Comparison of ENCODE assay signal across 43 mouse cellular contexts in genomic region chr11:4577079-4577478, GRCm38 (mm10). TPM values are rescaled to one million over a fixed set of nuclear protein-coding genes. Genes with fewer than 3 reads are reported as not detected.
DNase-seq lines count a peak whose midpoint lies in the region; ATAC-seq and TF ChIP-seq lines count a peak whose summit lies in the region.
"Had no signal": no experiment of that assay in that cellular context is flagged by ENCODE, and none has a peak within 500 bp of the region (broad histone marks: within the 10 kb centered on the region; RNA-seq: fewer than 3 reads in every experiment).

No protein-coding gene starts in this region.

- H3K9me3 ChIP-seq in liver, embryonic 14.5 days (ENCODE audit: control insufficient read depth, low read length): no peaks in the 10 kb centered on the region
- no peaks in the 10 kb centered on the region for H3K9me3 ChIP-seq in intestine, postnatal 0 days (ENCODE audit: control insufficient read depth)
- H3K9me3 ChIP-seq: embryonic facial prominence, embryonic 10.5 days; embryonic facial prominence, embryonic 15.5 days; forebrain, embryonic 10.5 days; heart, embryonic 10.5 days; hindbrain, embryonic 12.5 days; intestine, embryonic 15.5 days; limb, embryonic 13.5 days; midbrain, embryonic 10.5 days; midbrain, embryonic 15.5 days; neural tube, embryonic 15.5 days; stomach, embryonic 15.5 days had no signal

- H3K9ac ChIP-seq in liver, embryonic 14.5 days (replicated peaks): peak overlapping the region; percentile 47
- no peak overlapping the region for H3K9ac ChIP-seq in intestine, postnatal 0 days (ENCODE audit: low read depth, low read length)
- H3K9ac ChIP-seq: embryonic facial prominence, embryonic 15.5 days; hindbrain, embryonic 12.5 days; intestine, embryonic 15.5 days; limb, embryonic 13.5 days; midbrain, embryonic 15.5 days; neural tube, embryonic 15.5 days; stomach, embryonic 15.5 days had no signal

- peak overlapping the region; percentile 73 for H3K4me2 ChIP-seq in liver, embryonic 14.5 days (ENCODE audit: low read depth)
- H3K4me2 ChIP-seq in intestine, postnatal 0 days (replicated peaks; ENCODE audit: low read depth): no peak overlapping the region
- H3K4me2 ChIP-seq: embryonic facial prominence, embryonic 15.5 days; hindbrain, embryonic 12.5 days; intestine, embryonic 15.5 days; limb, embryonic 13.5 days; midbrain, embryonic 15.5 days; neural tube, embryonic 15.5 days; stomach, embryonic 15.5 days had no signal

- H3K27me3 ChIP-seq in liver, embryonic 14.5 days (ENCODE audit: control insufficient read depth, insufficient read depth, low read length): no peaks in the 10 kb centered on the region
- H3K27me3 ChIP-seq in intestine, postnatal 0 days (replicated peaks; ENCODE audit: control insufficient read depth, insufficient read depth, low read length): no peaks in the 10 kb centered on the region
- H3K27me3 ChIP-seq: embryonic facial prominence, embryonic 15.5 days; hindbrain, embryonic 12.5 days; intestine, embryonic 15.5 days; limb, embryonic 13.5 days; midbrain, embryonic 15.5 days; neural tube, embryonic 15.5 days; stomach, embryonic 15.5 days had no signal

- H3K4me3 ChIP-seq in liver, embryonic 14.5 days (ENCODE audit: insufficient read depth in 1 of 2, low read depth in 2 of 2, low read length in 2 of 2): peak overlapping the region in 1 of 2 experiments; percentile 36; a peak in 2 of 4 replicates
- no peak overlapping the region for H3K4me3 ChIP-seq in intestine, postnatal 0 days (ENCODE audit: low read depth, low read length)
- H3K4me3 ChIP-seq: embryonic facial prominence, embryonic 10.5 days; embryonic facial prominence, embryonic 15.5 days; forebrain, embryonic 10.5 days; heart, embryonic 10.5 days; hindbrain, embryonic 12.5 days; intestine, embryonic 15.5 days; left cerebral cortex, adult 2 months; limb, embryonic 13.5 days; midbrain, embryonic 10.5 days; midbrain, embryonic 15.5 days; neural tube, embryonic 15.5 days; stomach, embryonic 15.5 days had no signal

- no peak for TF ChIP-seq EP300 in liver, embryonic 14.5 days (IDR thresholded peaks at IDR 0.05; ENCODE audit: low read depth)

- peaks cover 42 to 46% of the 10 kb centered on the region in 2 experiments for H3K4me1 ChIP-seq in liver, embryonic 14.5 days (replicated peaks; ENCODE audit: control insufficient read depth in 2 of 2, insufficient read depth in 2 of 2, low read length in 1 of 2)
- H3K4me1 ChIP-seq in intestine, postnatal 0 days (replicated peaks; ENCODE audit: control insufficient read depth, insufficient read depth, low read length): peaks cover 5% of the 10 kb centered on the region; the same call in 1 of the 2 replicates

- TF ChIP-seq CTCF in liver, embryonic 14.5 days (IDR thresholded peaks at IDR 0.05; ENCODE audit: low read depth): no peak
- no peak for TF ChIP-seq CTCF in intestine, postnatal 0 days (IDR thresholded peaks at IDR 0.05; ENCODE audit: low read depth)

- H3K27ac ChIP-seq in liver, embryonic 14.5 days: peak overlapping the region; percentile 91
- no peak overlapping the region for H3K27ac ChIP-seq in intestine, postnatal 0 days (ENCODE audit: low read depth, low read length)
- H3K27ac ChIP-seq: embryonic facial prominence, embryonic 10.5 days; embryonic facial prominence, embryonic 15.5 days; forebrain, embryonic 10.5 days; heart, embryonic 10.5 days; hindbrain, embryonic 12.5 days; hindbrain, postnatal 0 days; intestine, embryonic 15.5 days; left cerebral cortex, adult 2 months; limb, embryonic 13.5 days; macrophage; midbrain, embryonic 10.5 days; midbrain, embryonic 15.5 days; neural tube, embryonic 15.5 days; stomach, embryonic 15.5 days had no signal

- ATAC-seq in erythroid progenitor cell, adult 5-6 weeks (replicated peaks; ENCODE audit: low FRiP score, poor library complexity, severe bottlenecking): peak; percentile 77
- peak; percentile 71 for ATAC-seq in liver, embryonic 14.5 days (ENCODE audit: insufficient read depth)
- ATAC-seq in megakaryocyte-erythroid progenitor cell, adult 5-6 weeks (replicated peaks; ENCODE audit: low FRiP score, low TSS enrichment, poor library complexity, severe bottlenecking): peak; percentile 52; the same call in 1 of the 2 replicates
- no peak for ATAC-seq in intestine, postnatal 0 days
- ATAC-seq: CD4-positive, CD25-positive, alpha-beta regulatory T cell, adult 4 months; forebrain, embryonic 16.5 days; hindbrain, postnatal 0 days; intestine, embryonic 15.5 days; midbrain, embryonic 15.5 days had no signal

- 25% methylated on average over 2 of the region's 2 CpGs for WGBS in liver, embryonic 14.5 days (ENCODE audit: insufficient replicate concordance)
- 87% methylated on average over 2 of the region's 2 CpGs for WGBS in intestine, postnatal 0 days

- 0 out of 2 replicates have a peak, but pooled peaks cover 3% of the 10 kb centered on the region for H3K36me3 ChIP-seq in liver, embryonic 14.5 days (replicated peaks; ENCODE audit: control insufficient read depth, insufficient read depth, low read depth)
- H3K36me3 ChIP-seq in intestine, postnatal 0 days (ENCODE audit: control insufficient read depth, insufficient read depth): no peaks in the 10 kb centered on the region
- H3K36me3 ChIP-seq: embryonic facial prominence, embryonic 10.5 days; embryonic facial prominence, embryonic 15.5 days; heart, embryonic 10.5 days; hindbrain, embryonic 12.5 days; intestine, embryonic 15.5 days; limb, embryonic 13.5 days; midbrain, embryonic 10.5 days; midbrain, embryonic 15.5 days; neural tube, embryonic 15.5 days; stomach, embryonic 15.5 days had no signal

- DNase-seq in c-Kit-negative CD71-positive TER-119-positive erythroid progenitor cells, embryonic 14.5 days (ENCODE audit: low read depth, low spot score): peak; percentile 60
- no peak for DNase-seq in liver, embryonic 14.5 days (ENCODE audit: low read depth in 3 of 3, low spot score in 3 of 3)
- DNase-seq in urinary bladder, postnatal 4 days (ENCODE audit: low spot score in 2 of 2): no peak
- DNase-seq in thymus, postnatal 36 days: no peak
- DNase-seq: adrenal gland, adult 2 months; adrenal gland, postnatal 36 days; cerebellum, adult 2 months; cerebellum, postnatal 14 days; heart, postnatal 36 days; kidney, adult 9 months; kidney, postnatal 10 days; lung, adult 2 months; lung, postnatal 10 days; retina, postnatal 1 day; right cerebral cortex, postnatal 14 days; thymus, postnatal 25 days had no signal

RNA-seq across cellular contexts. Expression of gene Mtmr3, which starts 17.6 kb away (rescaled TPM):
- total RNA-seq in erythroid progenitor cell, adult 5-6 weeks (2015; ENCODE audit: low replicate concordance): 76.0 and 88.0 TPM in 2 replicates
- 139 and 164 TPM in 2 replicates for total RNA-seq in erythroid progenitor cell, adult 5-6 weeks (2017; ENCODE audit: low replicate concordance)
- polyA plus RNA-seq in liver, embryonic 14.5 days (2012; rRNA removed): 18.0 and 20.3 TPM in 2 replicates
- polyA plus RNA-seq in liver, embryonic 14.5 days (2014; fragmentation: Nextera tagmentation; extraction: Ambion mirVana): 24.3 and 27.2 TPM in 2 replicates
- total RNA-seq in megakaryocyte-erythroid progenitor cell, adult 5-6 weeks (2014; fragmentation: Nextera tagmentation): 34.7 and 43.1 TPM in 2 replicates
- total RNA-seq in megakaryocyte-erythroid progenitor cell, adult 5-6 weeks (2017): 29.1 and 41.1 TPM in 2 replicates
- polyA plus RNA-seq in intestine, postnatal 0 days (2015; fragmentation: Nextera tagmentation; extraction: Ambion mirVana): 9.8 and 10.0 TPM in 2 replicates

RNA-seq across cellular contexts. Expression of gene Gm11032, which starts 42.8 kb away (rescaled TPM):
- not detected in 2 replicates for total RNA-seq in erythroid progenitor cell, adult 5-6 weeks (2015; ENCODE audit: low replicate concordance)
- not detected in 2 replicates for total RNA-seq in erythroid progenitor cell, adult 5-6 weeks (2017; ENCODE audit: low replicate concordance)
- not detected in 2 replicates for polyA plus RNA-seq in liver, embryonic 14.5 days (2012; rRNA removed)
- not detected in 2 replicates for polyA plus RNA-seq in liver, embryonic 14.5 days (2014; fragmentation: Nextera tagmentation; extraction: Ambion mirVana)
- not detected in 2 replicates for total RNA-seq in megakaryocyte-erythroid progenitor cell, adult 5-6 weeks (2014; fragmentation: Nextera tagmentation)
- total RNA-seq in megakaryocyte-erythroid progenitor cell, adult 5-6 weeks (2017): not detected in 2 replicates
- polyA plus RNA-seq in intestine, postnatal 0 days (2015; fragmentation: Nextera tagmentation; extraction: Ambion mirVana): not detected in 2 replicates
- total RNA-seq: adrenal gland, adult 2 months; adrenal gland, postnatal 36 days; gastrocnemius, adult 8-10 months; granulocyte monocyte progenitor cell, adult 5-6 weeks; heart, postnatal 36 days; hindbrain, postnatal 0 days; layer of hippocampus, postnatal 10 days; left cerebral cortex, adult 2 months; left cerebral cortex, postnatal 36 days had no signal
- polyA plus RNA-seq: adrenal gland, adult 2 months; brain, embryonic 14.5 days; CD4-positive, CD25-positive, alpha-beta regulatory T cell, adult 4 months; cerebellum, adult 2 months; cortical plate, adult 2 months; embryonic facial prominence, embryonic 10.5 days; embryonic facial prominence, embryonic 15.5 days; forebrain, embryonic 10.5 days; forebrain, embryonic 16.5 days; heart, embryonic 10.5 days; heart, embryonic 16.5 days; hindbrain, embryonic 12.5 days; hindbrain, postnatal 0 days; intestine, embryonic 15.5 days; limb, embryonic 13.5 days; lung, adult 2 months; macrophage; midbrain, embryonic 10.5 days; midbrain, embryonic 15.5 days; neural tube, embryonic 15.5 days; small intestine, adult 2 months; stomach, embryonic 15.5 days had no signal
